Mouse (Mus musculus) gastrocnemius, postnatal 10 days (tissue): ENCODE measurements around the gene Snhg11. TPM values are rescaled to one million over a fixed set of nuclear protein-coding genes. Genes with fewer than 3 reads are reported as not detected.
"Not testable (repeated sequence)": the region's sequence is repeated elsewhere in the genome, so short reads cannot be mapped to it uniquely, and the experiment has no call there.

Experiments used
- DNase-seq: peaks from one replicate; pipeline ENCODE4 v3.0.0; 2021; ENCODE audit warnings: mixed read lengths
- total RNA-seq, 2 experiments: library from RNA; stranded (reverse); gene quantifications; 2 replicates each; pipeline ENCODE4 v1.2.3; 2021

The Snhg11 gene
- total RNA-seq, 2 experiments from 2014 or later: 0.68 to 1.1 TPM

- DNase-seq: no peak
Observed at GRCm38 (mm10) chr2:158369474-158370172, 5.8 kb upstream of the Snhg11 start.

GRCm38 (mm10) chr2:158370173-158370550, 5.3 kb upstream of the Snhg11 start:
- DNase-seq: no peak

GRCm38 (mm10) chr2:158373061-158373460, 2.4 kb upstream of the Snhg11 start:
- DNase-seq: no peak

- no peak for DNase-seq
Observed at GRCm38 (mm10) chr2:158373516-158373915, 1.9 kb upstream of the Snhg11 start.

GRCm38 (mm10) chr2:158376123-158376687, 767 bp downstream of the Snhg11 start:
- DNase-seq: no peak

- DNase-seq: no peak
Observed at GRCm38 (mm10) chr2:158376798-158377197, 1.4 kb downstream of the Snhg11 start.

GRCm38 (mm10) chr2:158377811-158378210, 2.4 kb downstream of the Snhg11 start:
- DNase-seq: no peak

- peak; percentile 34 for DNase-seq
Observed at GRCm38 (mm10) chr2:158379354-158380078, 4.1 kb downstream of the Snhg11 start.

- no peak for DNase-seq
Observed at GRCm38 (mm10) chr2:158386072-158386471, 10.6 kb downstream of the Snhg11 start.

GRCm38 (mm10) chr2:158389421-158389820, 14.0 kb downstream of the Snhg11 start:
- no peak for DNase-seq

- no peak for DNase-seq
Observed at GRCm38 (mm10) chr2:158396369-158396768, 20.9 kb downstream of the Snhg11 start.

GRCm38 (mm10) chr2:158397140-158397539, 21.7 kb downstream of the Snhg11 start:
- not testable (repeated sequence) for DNase-seq

- DNase-seq: no peak
Observed at GRCm38 (mm10) chr2:158402915-158403314, 27.5 kb downstream of the Snhg11 start.

- DNase-seq: no peak
Observed at GRCm38 (mm10) chr2:158408997-158409594, 33.7 kb downstream of the Snhg11 start.

- DNase-seq: peak; percentile 99
Observed at GRCm38 (mm10) chr2:158409595-158410021, 34.2 kb downstream of the Snhg11 start, which contains the start of gene Ralgapb. TSS of gene Ralgapb (plus strand) at chr2:158409848.

GRCm38 (mm10) chr2:158410022-158411014, 34.9 kb downstream of the Snhg11 start:
- peak; percentile 55 for DNase-seq

- DNase-seq: no peak
Observed at GRCm38 (mm10) chr2:158413240-158413639, 37.8 kb downstream of the Snhg11 start.

GRCm38 (mm10) chr2:158415826-158416225, 40.4 kb downstream of the Snhg11 start:
- no peak for DNase-seq

GRCm38 (mm10) chr2:158418663-158419062, 43.2 kb downstream of the Snhg11 start:
- DNase-seq: no peak
